Mouse (Mus musculus) R1 (cell line): ENCODE data around the gene Gm19935.

Source experiments
- DNase-seq: peaks from one replicate; pipeline ENCODE4 v3.0.0-alpha.2; 2018; ENCODE audit warnings: low read depth, low spot score

Gene Gm19935

GRCm38 (mm10) chr8:90829825-90830224, 12.6 kb upstream of the Gm19935 start:
- DNase-seq: no peak

- peak; percentile 80 for DNase-seq
Observed at GRCm38 (mm10) chr8:90828987-90829740, 12.0 kb upstream of the Gm19935 start.

- peak; percentile 99 for DNase-seq
Observed at GRCm38 (mm10) chr8:90828181-90828986, 11.2 kb upstream of the Gm19935 start, which contains the start of gene Chd9. Gene Chd9, plus strand, starts transcription at chr8:90828352.

GRCm38 (mm10) chr8:90825459-90825871, 8.3 kb upstream of the Gm19935 start:
- peak; percentile 73 for DNase-seq

GRCm38 (mm10) chr8:90822443-90822842, 5.2 kb upstream of the Gm19935 start:
- peak; percentile 74 for DNase-seq

GRCm38 (mm10) chr8:90820321-90820696, 3.1 kb upstream of the Gm19935 start:
- DNase-seq: no peak

- DNase-seq: no peak
Observed at GRCm38 (mm10) chr8:90819561-90820320, 2.5 kb upstream of the Gm19935 start.

GRCm38 (mm10) chr8:90816061-90816882, 921 bp downstream of the Gm19935 start:
- DNase-seq: no peak

- DNase-seq: peak; percentile 86
Observed at GRCm38 (mm10) chr8:90813602-90814320, 3.4 kb downstream of the Gm19935 start.

- no peak for DNase-seq
Observed at GRCm38 (mm10) chr8:90799473-90799872, 17.7 kb downstream of the Gm19935 start.

GRCm38 (mm10) chr8:90794990-90795861, 22.0 kb downstream of the Gm19935 start:
- peak; percentile 89 for DNase-seq

GRCm38 (mm10) chr8:90793710-90794109, 23.5 kb downstream of the Gm19935 start:
- DNase-seq: peak; percentile 67

- DNase-seq: no peak
Observed at GRCm38 (mm10) chr8:90791616-90792015, 25.6 kb downstream of the Gm19935 start.

GRCm38 (mm10) chr8:90769791-90770190, 47.4 kb downstream of the Gm19935 start:
- no peak for DNase-seq
